Mouse (Mus musculus): ENCODE results near the gene 4933427D14Rik.
"Not testable (repeated sequence)": the region's sequence is repeated elsewhere in the genome, so short reads cannot be mapped to it uniquely, and the experiment has no call there.

The 4933427D14Rik gene

GRCm38 (mm10) chr11:72203440-72203839 lies 3.8 kb downstream of the 4933427D14Rik start:
- DNase-seq (ENCODE audit: low spot score in 2 of 2) = no peak

GRCm38 (mm10) chr11:72196506-72196905 lies 10.8 kb downstream of the 4933427D14Rik start:
- no peak for DNase-seq (ENCODE audit: low spot score in 2 of 2)

- no peak for DNase-seq (ENCODE audit: low spot score in 2 of 2)
Measured at GRCm38 (mm10) chr11:72194259-72194658, 13.0 kb downstream of the 4933427D14Rik start.

GRCm38 (mm10) chr11:72190857-72191256 lies 16.4 kb downstream of the 4933427D14Rik start:
- DNase-seq (ENCODE audit: low spot score in 2 of 2) = no peak

- no peak for DNase-seq (ENCODE audit: low spot score in 2 of 2)
Measured at GRCm38 (mm10) chr11:72184252-72184651, 23.0 kb downstream of the 4933427D14Rik start.

- DNase-seq (ENCODE audit: low spot score in 2 of 2) = no peak
Measured at GRCm38 (mm10) chr11:72181136-72181535, 26.1 kb downstream of the 4933427D14Rik start.

- no peak for DNase-seq (ENCODE audit: low spot score in 2 of 2)
Measured at GRCm38 (mm10) chr11:72180556-72180955, 26.7 kb downstream of the 4933427D14Rik start.

GRCm38 (mm10) chr11:72176553-72176952 lies 30.7 kb downstream of the 4933427D14Rik start:
- DNase-seq (ENCODE audit: low spot score in 2 of 2) = no peak

- no peak for DNase-seq (ENCODE audit: low spot score in 2 of 2)
Measured at GRCm38 (mm10) chr11:72175966-72176365, 31.3 kb downstream of the 4933427D14Rik start.

GRCm38 (mm10) chr11:72174721-72175120 lies 32.5 kb downstream of the 4933427D14Rik start:
- no peak for DNase-seq (ENCODE audit: low spot score in 2 of 2)

GRCm38 (mm10) chr11:72173506-72173905 lies 33.8 kb downstream of the 4933427D14Rik start:
- no peak for DNase-seq (ENCODE audit: low spot score in 2 of 2)

GRCm38 (mm10) chr11:72171906-72172305 lies 35.4 kb downstream of the 4933427D14Rik start:
- DNase-seq (ENCODE audit: low spot score in 2 of 2) = not testable (repeated sequence)

GRCm38 (mm10) chr11:72169871-72170270 lies 37.4 kb downstream of the 4933427D14Rik start:
- no peak for DNase-seq (ENCODE audit: low spot score in 2 of 2)

GRCm38 (mm10) chr11:72163198-72163597 lies 44.1 kb downstream of the 4933427D14Rik start:
- no peak for DNase-seq (ENCODE audit: low spot score in 2 of 2)

GRCm38 (mm10) chr11:72156624-72157023 lies 50.6 kb downstream of the 4933427D14Rik start:
- DNase-seq (ENCODE audit: low spot score in 2 of 2) = peak in 1 of 2 experiments; percentile 32

- no peak for DNase-seq (ENCODE audit: low spot score in 2 of 2)
Measured at GRCm38 (mm10) chr11:72155981-72156428, 51.3 kb downstream of the 4933427D14Rik start.

- DNase-seq (ENCODE audit: low spot score in 2 of 2) = peak; percentile 54 to 66
Measured at GRCm38 (mm10) chr11:72155186-72155980, 51.9 kb downstream of the 4933427D14Rik start.

- DNase-seq (ENCODE audit: low spot score in 2 of 2) = no peak
Measured at GRCm38 (mm10) chr11:72153122-72153862, 54.0 kb downstream of the 4933427D14Rik start.

GRCm38 (mm10) chr11:72151120-72151519 lies 56.1 kb downstream of the 4933427D14Rik start:
- DNase-seq (ENCODE audit: low spot score in 2 of 2) = no peak

GRCm38 (mm10) chr11:72147910-72148309 lies 59.3 kb downstream of the 4933427D14Rik start:
- DNase-seq (ENCODE audit: low spot score in 2 of 2) = no peak

GRCm38 (mm10) chr11:72145877-72146248 lies 61.4 kb downstream of the 4933427D14Rik start:
- DNase-seq (ENCODE audit: low spot score in 2 of 2) = no peak

GRCm38 (mm10) chr11:72145182-72145876 lies 61.9 kb downstream of the 4933427D14Rik start:
- DNase-seq (ENCODE audit: low spot score in 2 of 2) = no peak
